Mouse (Mus musculus) erythroblast, embryonic 14.5 days (primary cell): Measurements from ENCODE around the gene F13a1.

Source experiments
- GATA1 ChIP-seq: IDR thresholded peaks from 2 replicates; pipeline ENCODE4 v1.6.1; 2012; ENCODE audit warnings: low read length, inconsistent platforms, mixed read lengths
- TAL1 ChIP-seq: IDR thresholded peaks from 3 replicates; pipeline ENCODE4 v1.6.1; 2012; ENCODE audit warnings: low read length, inconsistent platforms, mixed read lengths

DNA sequence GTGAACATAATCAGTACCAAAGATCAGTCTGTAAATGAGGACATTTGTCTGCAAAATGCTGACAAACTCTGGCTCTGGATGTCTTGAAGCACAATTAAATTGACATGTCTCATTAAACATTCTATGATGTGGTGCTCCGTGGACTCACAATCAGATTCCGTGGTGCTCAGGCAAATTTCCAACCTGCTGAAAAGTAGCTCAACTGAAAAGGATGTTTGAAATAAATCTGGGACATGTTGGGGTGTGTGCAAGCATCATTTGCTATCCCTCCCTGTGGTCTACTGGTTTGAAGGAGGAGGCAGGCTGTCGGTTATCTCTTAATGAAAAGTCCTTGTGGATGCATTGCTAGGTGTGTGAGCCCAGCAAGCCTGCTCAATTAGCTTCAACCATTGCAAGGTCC, 77.8 kb downstream of the F13a1 start:
- TF ChIP-seq TAL1 (no peak), GATA1 (no peak)
